Mouse (Mus musculus) spleen, adult 2 months (tissue): ENCODE results near the gene Gga1. TPM values are rescaled to one million over a fixed set of nuclear protein-coding genes. Genes with fewer than 3 reads are reported as not detected.
A peak's percentile ranks its signal among the peaks of the same experiment; 100 is the strongest.

Source experiments
- DNase-seq, 2 experiments: peaks; one replicate each; pipeline versions ENCODE4 v3.0.0 to v3.0.0-alpha.2; 2012 to 2021; ENCODE audit warnings: low spot score in 2 of 2, low read depth in 1 of 2
- H3K27ac ChIP-seq: fragments of 200-500 bp; 2 replicates; pipeline ENCODE4 v1.5.1; 2012; ENCODE audit warnings: low read length, inconsistent platforms; ENCODE audit not compliant: insufficient read depth
- H3K27me3 ChIP-seq: fragments of 200-500 bp; 2 replicates; pipeline ENCODE4 v1.6.1; 2012; ENCODE audit warnings: mild to moderate bottlenecking, moderate library complexity, low read length, inconsistent platforms; ENCODE audit not compliant: control insufficient read depth, insufficient read depth
- H3K36me3 ChIP-seq: fragments of 200-500 bp; 2 replicates; pipeline ENCODE4 v1.6.1; 2012; ENCODE audit warnings: mild to moderate bottlenecking, low read length, inconsistent platforms; ENCODE audit not compliant: control insufficient read depth, insufficient read depth
- H3K4me1 ChIP-seq: fragments of 200-500 bp; 2 replicates; pipeline ENCODE4 v1.6.1; 2011; ENCODE audit warnings: inconsistent platforms; ENCODE audit not compliant: control insufficient read depth, insufficient read depth, insufficient read length
- H3K4me3 ChIP-seq: fragments of 200-500 bp; 2 replicates; pipeline ENCODE4 v1.5.1; 2011; ENCODE audit warnings: mild to moderate bottlenecking, inconsistent platforms; ENCODE audit not compliant: insufficient read depth, insufficient read length; ENCODE audit errors: extremely low read depth
- CTCF ChIP-seq: fragments of 200-500 bp; IDR thresholded peaks from 2 replicates; pipeline ENCODE4 v1.5.1; 2011; ENCODE audit warnings: mild to moderate bottlenecking, inconsistent platforms; ENCODE audit not compliant: insufficient read depth, insufficient read length, insufficient replicate concordance; ENCODE audit errors: extremely low read depth
- POLR2A ChIP-seq: fragments of 200-500 bp; IDR thresholded peaks from 2 replicates; pipeline ENCODE4 v1.6.1; 2011; ENCODE audit warnings: low read depth, low read length, inconsistent platforms
- whole genome bisulfite sequencing: fragments of 180-500 bp; shearing (Covaris S2); methylation state at CpG from one replicate; pipeline ENCODE4 v1.1.7; 2018; 5-methylcytosine and 5-hydroxymethylcytosine counted together
- polyA plus RNA-seq: library from polyadenylated mRNA; depleted of rRNA; stranded (reverse); fragments of >200 nt; gene quantifications from 2 replicates; pipeline ENCODE4 v1.2.3, GENCODE M21; 2012

The Gga1 gene
- polyA plus RNA-seq, 1 experiment = 70.2 TPM

DNA sequence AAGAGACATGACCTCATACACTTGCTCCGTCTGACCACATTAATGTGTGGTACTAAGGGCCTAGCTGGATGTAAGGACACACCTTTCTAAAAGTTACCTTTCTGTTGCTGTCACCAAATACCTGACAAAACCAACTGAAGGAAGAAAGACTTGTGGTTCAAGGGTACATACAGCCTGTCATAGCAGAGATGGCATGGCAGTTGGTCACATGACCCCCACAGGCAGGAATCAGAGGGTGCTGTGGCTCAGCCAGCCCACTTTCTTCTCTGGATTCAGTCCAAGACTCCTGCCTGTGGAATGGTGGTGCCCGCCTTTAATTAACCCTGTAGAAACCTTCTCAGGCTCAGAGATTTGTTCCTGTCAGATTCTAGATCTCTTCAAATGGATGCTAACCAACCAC is 13.8 kb upstream of the Gga1 start:
- no peak for DNase-seq
- Histone ChIP-seq H3K27me3 (no peaks in the 10 kb centered on the region), H3K4me3 (no peak overlapping the region), H3K4me1 (peaks cover 6% of the 10 kb centered on the region; the same call in 1 of the 2 replicates), H3K27ac (no peak overlapping the region), H3K36me3 (no peaks in the 10 kb centered on the region)
- 70% methylated on average over 2 of the region's 2 CpGs for WGBS
- TF ChIP-seq POLR2A (no peak), CTCF (no peak)

DNA sequence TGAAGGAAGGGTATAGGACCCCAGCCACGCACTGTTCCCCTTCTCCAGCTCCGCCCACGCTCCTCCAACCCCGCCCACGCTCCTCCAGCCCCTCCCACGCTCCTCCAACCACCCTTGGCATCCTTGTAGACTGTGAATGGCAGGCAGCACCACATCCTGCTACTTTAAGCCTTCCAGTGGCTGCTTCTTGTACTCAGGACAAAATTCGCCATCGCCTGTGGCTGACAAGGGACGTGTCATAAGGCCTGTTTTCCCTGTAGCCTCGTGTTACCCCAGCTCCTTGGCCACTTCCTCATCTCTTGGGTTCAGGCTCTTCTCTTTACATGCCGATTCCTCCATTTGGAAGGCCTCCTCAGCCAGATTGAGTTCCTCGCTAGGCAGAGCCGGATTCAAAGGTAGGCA is 13.1 kb upstream of the Gga1 start:
- H3K4me3 ChIP-seq = no peak overlapping the region
- no peak for TF ChIP-seq POLR2A
- TF ChIP-seq CTCF = no peak
- WGBS = 41% methylated on average over 13 of the region's 13 CpGs
- H3K4me1 ChIP-seq = peaks cover 6% of the 10 kb centered on the region; the same call in 1 of the 2 replicates
- no peaks in the 10 kb centered on the region for H3K27me3 ChIP-seq
- DNase-seq = no peak
- peak overlapping the region; percentile 48 for H3K27ac ChIP-seq
- H3K36me3 ChIP-seq = no peaks in the 10 kb centered on the region

DNA sequence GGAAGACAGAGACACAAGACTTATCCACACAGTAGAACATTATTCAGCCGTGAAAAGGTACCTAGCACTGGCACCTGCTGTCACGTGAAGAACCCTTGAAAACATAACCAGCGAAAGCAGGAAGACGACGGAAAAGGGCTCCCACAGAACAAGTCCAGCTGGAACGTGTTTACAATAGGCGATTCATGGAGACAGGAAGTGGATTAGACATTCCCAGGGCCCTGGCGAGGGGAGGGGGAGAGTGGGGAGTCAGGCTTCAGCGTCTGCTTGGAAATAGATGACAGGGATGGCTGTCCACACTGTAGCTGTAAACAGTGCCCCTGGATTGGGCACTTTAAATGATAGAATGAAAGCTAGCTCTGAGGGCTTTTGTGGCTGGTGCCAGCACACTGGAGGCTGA is 8.6 kb upstream of the Gga1 start:
- DNase-seq = no peak
- Histone ChIP-seq H3K4me1 (no peaks in the 10 kb centered on the region), H3K4me3 (no peak overlapping the region), H3K27ac (no peak overlapping the region), H3K36me3 (no peaks in the 10 kb centered on the region), H3K27me3 (no peaks in the 10 kb centered on the region)
- WGBS = 87% methylated on average over 9 of the region's 9 CpGs
- TF ChIP-seq POLR2A (no peak), CTCF (no peak)

DNA sequence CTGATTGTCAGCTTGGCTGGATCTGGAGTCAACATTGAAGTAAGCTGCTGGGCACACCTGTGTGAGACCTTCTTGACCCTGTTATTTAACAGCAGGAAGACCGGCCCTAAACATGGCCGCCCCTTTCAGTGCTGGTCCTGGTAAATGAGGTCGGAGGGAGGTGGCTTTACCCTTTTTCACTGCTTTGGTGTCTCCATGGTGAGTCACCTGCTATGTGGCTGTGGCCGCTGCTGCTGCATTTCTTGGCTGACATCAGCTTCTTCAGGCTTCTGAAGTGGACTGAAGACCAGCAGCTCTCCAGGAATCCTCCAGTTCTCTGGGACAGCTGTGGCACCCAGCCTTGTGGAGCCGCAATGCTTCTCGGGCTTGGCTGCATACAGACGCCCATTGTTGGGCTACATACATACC is 8.2 kb upstream of the Gga1 start:
- H3K27ac ChIP-seq = no peak overlapping the region

DNA sequence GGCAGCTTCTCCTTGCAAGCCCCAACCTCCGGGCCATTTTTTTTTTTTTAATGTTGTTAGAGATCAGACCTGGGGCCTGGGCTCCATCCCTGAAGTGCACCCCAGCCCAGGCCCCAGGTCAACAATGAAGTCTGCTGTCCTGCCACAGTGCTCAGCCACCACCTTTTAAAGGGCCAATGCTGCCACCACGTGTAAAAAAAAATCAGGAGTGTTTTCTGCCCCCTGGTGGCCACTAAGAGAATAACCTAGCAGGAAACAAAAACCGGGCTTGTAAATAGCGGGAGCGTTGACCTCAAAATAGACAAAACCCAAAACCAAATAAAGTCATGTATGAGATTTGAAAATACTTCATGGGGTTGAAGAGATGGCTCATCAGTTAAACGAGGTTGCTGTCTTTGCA is 7.2 kb upstream of the Gga1 start:
- Histone ChIP-seq H3K4me3 (no peak overlapping the region), H3K4me1 (no peaks in the 10 kb centered on the region), H3K27me3 (no peaks in the 10 kb centered on the region), H3K27ac (no peak overlapping the region), H3K36me3 (no peaks in the 10 kb centered on the region)
- 12% methylated on average over 6 of the region's 6 CpGs for WGBS
- peak; percentile 36; the same call in 1 of the 2 replicates for TF ChIP-seq CTCF
- TF ChIP-seq POLR2A = no peak
- DNase-seq = peak; percentile 36 to 41

More for the DNA sequence above, 8.2 kb upstream of the Gga1 start:
- no peak for DNase-seq
- no peaks in the 10 kb centered on the region for H3K4me1 ChIP-seq
- 89% methylated on average over 7 of the region's 7 CpGs for WGBS
- no peak overlapping the region for H3K4me3 ChIP-seq
- H3K36me3 ChIP-seq = no peaks in the 10 kb centered on the region
- no peak for TF ChIP-seq POLR2A
- TF ChIP-seq CTCF = no peak
- no peaks in the 10 kb centered on the region for H3K27me3 ChIP-seq

DNA sequence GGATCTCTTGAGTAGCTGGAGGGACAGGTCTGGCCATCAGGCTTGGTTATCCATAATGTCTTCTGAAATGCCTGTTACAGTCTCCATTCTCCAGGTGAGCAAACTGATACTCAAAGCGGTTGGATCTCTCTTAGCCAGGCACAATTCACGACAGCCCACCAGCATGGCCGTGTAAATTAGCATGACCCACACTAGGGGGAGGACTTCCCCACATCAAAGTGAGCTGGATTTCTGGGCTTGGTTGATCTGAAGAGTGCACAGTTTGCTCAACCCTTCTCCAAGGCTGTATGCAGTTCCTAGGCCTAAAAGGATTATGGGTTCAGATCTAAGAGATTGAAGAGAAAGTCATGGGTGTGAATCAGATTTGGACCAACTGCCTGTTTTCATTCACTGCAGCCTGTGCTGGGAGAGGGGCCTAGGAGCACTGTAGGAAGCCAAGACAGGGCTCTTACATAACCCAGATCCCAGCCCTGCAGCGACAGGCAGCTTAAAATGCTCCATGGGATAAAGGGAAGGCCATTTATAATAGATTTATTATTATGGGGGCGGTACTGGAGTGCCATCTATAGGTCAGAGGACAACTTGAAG is 4.9 kb upstream of the Gga1 start:
- TF ChIP-seq POLR2A (no peak), CTCF (no peak)
- Histone ChIP-seq H3K36me3 (no peaks in the 10 kb centered on the region), H3K4me1 (no peaks in the 10 kb centered on the region), H3K27me3 (no peaks in the 10 kb centered on the region), H3K4me3 (no peak overlapping the region), H3K27ac (no peak overlapping the region)
- 56% methylated on average over 5 of the region's 5 CpGs for WGBS
- DNase-seq = no peak

DNA sequence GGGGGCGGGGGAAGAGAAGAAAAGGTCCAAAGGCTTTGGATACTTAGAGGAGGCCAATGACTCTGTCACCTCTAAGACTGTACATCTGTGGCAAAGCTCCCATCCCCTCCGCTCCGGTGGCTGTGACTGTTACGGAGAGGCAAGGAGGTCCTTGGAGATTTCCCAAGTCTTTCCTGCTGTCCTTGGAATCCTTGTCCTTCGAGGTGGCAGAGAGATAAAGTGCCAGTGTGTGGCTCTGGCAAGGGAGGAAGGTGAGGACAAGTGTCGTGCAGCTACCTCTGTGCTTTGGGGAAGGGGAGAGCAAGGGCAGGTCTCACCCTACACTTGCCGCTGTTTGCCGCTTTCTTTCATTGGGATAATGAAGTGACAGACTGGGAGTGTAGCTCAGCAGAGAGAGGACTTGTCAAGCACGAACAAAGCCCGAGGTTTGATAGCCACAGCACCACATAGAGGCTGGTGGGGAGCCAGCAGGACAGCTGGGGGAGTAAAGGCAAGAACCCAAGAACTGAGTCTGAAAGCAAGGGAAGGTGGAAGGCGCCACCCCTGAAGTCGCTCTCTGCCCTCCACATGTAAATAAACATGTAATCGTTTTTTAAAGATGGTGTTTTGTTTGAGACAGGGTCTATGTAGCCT is 3.1 kb upstream of the Gga1 start:
- WGBS = 79% methylated on average over 13 of the region's 13 CpGs
- no peak for DNase-seq
- H3K27me3 ChIP-seq = no peaks in the 10 kb centered on the region

More for the DNA sequence above, 3.1 kb upstream of the Gga1 start:
- Histone ChIP-seq H3K4me1 (peaks cover 6% of the 10 kb centered on the region; the same call in 1 of the 2 replicates), H3K36me3 (no peaks in the 10 kb centered on the region), H3K4me3 (no peak overlapping the region), H3K27ac (no peak overlapping the region)
- no peak for TF ChIP-seq POLR2A
- TF ChIP-seq CTCF = no peak
